Mouse (Mus musculus): Measurements from ENCODE around the gene Mfap5. TPM values are rescaled to one million over a fixed set of nuclear protein-coding genes. Genes with fewer than 3 reads are reported as not detected.
"Not testable (repeated sequence)": the region's sequence is repeated elsewhere in the genome, so short reads cannot be mapped to it uniquely, and the experiment has no call there.

Mfap5 gene
- polyA plus RNA-seq, 1 experiment from 2014 or later, result 1.8 TPM

GRCm38 (mm10) chr6:122527596-122527995 lies 22.0 kb downstream of the Mfap5 start:
- Histone ChIP-seq H3K4me3 (ENCODE audit: low read depth, low read length) (no peak overlapping the region), H3K27me3 (ENCODE audit: control insufficient read depth, insufficient read depth, low read length) (no peaks in the 10 kb centered on the region), H3K4me1 (ENCODE audit: control insufficient read depth, insufficient read depth, low read length) (no peaks in the 10 kb centered on the region), H3K27ac (ENCODE audit: low read depth, low read length) (no peak overlapping the region), H3K9ac (replicated peaks; ENCODE audit: low read depth, low read length) (no peak overlapping the region), H3K36me3 (ENCODE audit: control insufficient read depth, insufficient read depth, low read length) (no peaks in the 10 kb centered on the region), H3K4me2 (ENCODE audit: low read depth, low read length) (no peak overlapping the region), H3K9me3 (ENCODE audit: control insufficient read depth, low read length) (no peaks in the 10 kb centered on the region)
- ATAC-seq (ENCODE audit: low read depth), result no peak
- WGBS, result 66% methylated on average over 12 of the region's 12 CpGs

- Histone ChIP-seq H3K4me3 (ENCODE audit: low read depth, low read length) (no peak overlapping the region), H3K36me3 (ENCODE audit: control insufficient read depth, insufficient read depth, low read length) (no peaks in the 10 kb centered on the region), H3K9ac (replicated peaks; ENCODE audit: low read depth, low read length) (no peak overlapping the region), H3K27ac (ENCODE audit: low read depth, low read length) (no peak overlapping the region), H3K4me1 (ENCODE audit: control insufficient read depth, insufficient read depth, low read length) (no peaks in the 10 kb centered on the region), H3K9me3 (ENCODE audit: control insufficient read depth, low read length) (no peaks in the 10 kb centered on the region), H3K4me2 (ENCODE audit: low read depth, low read length) (no peak overlapping the region), H3K27me3 (ENCODE audit: control insufficient read depth, insufficient read depth, low read length) (no peaks in the 10 kb centered on the region)
- no peak for ATAC-seq (ENCODE audit: low read depth)
- 79% methylated on average over 11 of the region's 11 CpGs for WGBS
Measured at GRCm38 (mm10) chr6:122528136-122528535, 22.5 kb downstream of the Mfap5 start.

GRCm38 (mm10) chr6:122531466-122532174 lies 26.0 kb downstream of the Mfap5 start:
- Histone ChIP-seq H3K27ac (ENCODE audit: low read depth, low read length) (no peak overlapping the region), H3K36me3 (ENCODE audit: control insufficient read depth, insufficient read depth, low read length) (no peaks in the 10 kb centered on the region)
- no peak for ATAC-seq (ENCODE audit: low read depth)

GRCm38 (mm10) chr6:122532883-122533302 lies 27.2 kb downstream of the Mfap5 start:
- Histone ChIP-seq H3K4me1 (ENCODE audit: control insufficient read depth, insufficient read depth, low read length) (no peaks in the 10 kb centered on the region), H3K9me3 (ENCODE audit: control insufficient read depth, low read length) (no peaks in the 10 kb centered on the region), H3K9ac (replicated peaks; ENCODE audit: low read depth, low read length) (no peak overlapping the region), H3K27me3 (ENCODE audit: control insufficient read depth, insufficient read depth, low read length) (no peaks in the 10 kb centered on the region), H3K36me3 (ENCODE audit: control insufficient read depth, insufficient read depth, low read length) (no peaks in the 10 kb centered on the region), H3K4me2 (ENCODE audit: low read depth, low read length) (peak overlapping the region; percentile 28; the same call in 1 of the 2 replicates), H3K4me3 (ENCODE audit: low read depth, low read length) (no peak overlapping the region), H3K27ac (ENCODE audit: low read depth, low read length) (no peak overlapping the region)
- 7% methylated on average over 4 of the region's 4 CpGs for WGBS
- ATAC-seq (ENCODE audit: low read depth), result peak; percentile 21; the same call in 1 of the 2 replicates

More at GRCm38 (mm10) chr6:122531466-122532174, 26.0 kb downstream of the Mfap5 start:
- Histone ChIP-seq H3K4me2 (ENCODE audit: low read depth, low read length) (no peak overlapping the region), H3K4me3 (ENCODE audit: low read depth, low read length) (no peak overlapping the region), H3K9me3 (ENCODE audit: control insufficient read depth, low read length) (no peaks in the 10 kb centered on the region), H3K4me1 (ENCODE audit: control insufficient read depth, insufficient read depth, low read length) (no peaks in the 10 kb centered on the region), H3K9ac (replicated peaks; ENCODE audit: low read depth, low read length) (no peak overlapping the region), H3K27me3 (ENCODE audit: control insufficient read depth, insufficient read depth, low read length) (no peaks in the 10 kb centered on the region)
- 73% methylated on average over 8 of the region's 8 CpGs for WGBS

GRCm38 (mm10) chr6:122534032-122534431 lies 28.4 kb downstream of the Mfap5 start:
- H3K27ac ChIP-seq (ENCODE audit: low read depth, low read length), result no peak overlapping the region
- no peak for ATAC-seq (ENCODE audit: low read depth)

GRCm38 (mm10) chr6:122539564-122539963 lies 33.9 kb downstream of the Mfap5 start:
- Histone ChIP-seq H3K27me3 (ENCODE audit: control insufficient read depth, insufficient read depth, low read length) (no peaks in the 10 kb centered on the region), H3K9ac (replicated peaks; ENCODE audit: low read depth, low read length) (no peak overlapping the region), H3K27ac (ENCODE audit: low read depth, low read length) (no peak overlapping the region), H3K4me3 (ENCODE audit: low read depth, low read length) (no peak overlapping the region), H3K9me3 (ENCODE audit: control insufficient read depth, low read length) (no peaks in the 10 kb centered on the region), H3K4me2 (ENCODE audit: low read depth, low read length) (no peak overlapping the region), H3K36me3 (ENCODE audit: control insufficient read depth, insufficient read depth, low read length) (no peaks in the 10 kb centered on the region), H3K4me1 (ENCODE audit: control insufficient read depth, insufficient read depth, low read length) (no peaks in the 10 kb centered on the region)
- 65% methylated on average over 9 of the region's 9 CpGs for WGBS
- no peak for ATAC-seq (ENCODE audit: low read depth)

More at GRCm38 (mm10) chr6:122534032-122534431, 28.4 kb downstream of the Mfap5 start:
- H3K4me2 ChIP-seq (ENCODE audit: low read depth, low read length), result no peak overlapping the region
- 43% methylated on average over 3 of the region's 3 CpGs for WGBS
- no peaks in the 10 kb centered on the region for H3K36me3 ChIP-seq (ENCODE audit: control insufficient read depth, insufficient read depth, low read length)
- no peaks in the 10 kb centered on the region for H3K27me3 ChIP-seq (ENCODE audit: control insufficient read depth, insufficient read depth, low read length)
- H3K4me1 ChIP-seq (ENCODE audit: control insufficient read depth, insufficient read depth, low read length), result no peaks in the 10 kb centered on the region
- H3K9ac ChIP-seq (replicated peaks; ENCODE audit: low read depth, low read length), result no peak overlapping the region
- H3K4me3 ChIP-seq (ENCODE audit: low read depth, low read length), result no peak overlapping the region
- H3K9me3 ChIP-seq (ENCODE audit: control insufficient read depth, low read length), result no peaks in the 10 kb centered on the region

- not testable (repeated sequence) for H3K9ac ChIP-seq (replicated peaks; ENCODE audit: low read depth, low read length); ATAC-seq (ENCODE audit: low read depth); H3K36me3 ChIP-seq (ENCODE audit: control insufficient read depth, insufficient read depth, low read length); H3K27me3 ChIP-seq (ENCODE audit: control insufficient read depth, insufficient read depth, low read length); H3K4me3 ChIP-seq (ENCODE audit: low read depth, low read length); H3K27ac ChIP-seq (ENCODE audit: low read depth, low read length); H3K9me3 ChIP-seq (ENCODE audit: control insufficient read depth, low read length); H3K4me2 ChIP-seq (ENCODE audit: low read depth, low read length); H3K4me1 ChIP-seq (ENCODE audit: control insufficient read depth, insufficient read depth, low read length)
- 75% methylated on average over 5 of the region's 5 CpGs for WGBS
Measured at GRCm38 (mm10) chr6:122542459-122542858, 36.8 kb downstream of the Mfap5 start.

GRCm38 (mm10) chr6:122543574-122543973 lies 37.9 kb downstream of the Mfap5 start:
- ATAC-seq (ENCODE audit: low read depth), result no peak
- no peaks in the 10 kb centered on the region for H3K27me3 ChIP-seq (ENCODE audit: control insufficient read depth, insufficient read depth, low read length)
- no peaks in the 10 kb centered on the region for H3K36me3 ChIP-seq (ENCODE audit: control insufficient read depth, insufficient read depth, low read length)
- H3K27ac ChIP-seq (ENCODE audit: low read depth, low read length), result no peak overlapping the region
- no peaks in the 10 kb centered on the region for H3K4me1 ChIP-seq (ENCODE audit: control insufficient read depth, insufficient read depth, low read length)
- H3K9ac ChIP-seq (replicated peaks; ENCODE audit: low read depth, low read length), result no peak overlapping the region
- H3K4me2 ChIP-seq (ENCODE audit: low read depth, low read length), result no peak overlapping the region
- WGBS, result 88% methylated on average over 5 of the region's 5 CpGs
- H3K9me3 ChIP-seq (ENCODE audit: control insufficient read depth, low read length), result no peaks in the 10 kb centered on the region
- no peak overlapping the region for H3K4me3 ChIP-seq (ENCODE audit: low read depth, low read length)

- H3K9ac ChIP-seq (replicated peaks; ENCODE audit: low read depth, low read length), result no peak overlapping the region
- H3K4me2 ChIP-seq (ENCODE audit: low read depth, low read length), result no peak overlapping the region
- no peak overlapping the region for H3K27ac ChIP-seq (ENCODE audit: low read depth, low read length)
- H3K4me1 ChIP-seq (ENCODE audit: control insufficient read depth, insufficient read depth, low read length), result no peaks in the 10 kb centered on the region
- 100% methylated on average over 1 of the region's 1 CpGs for WGBS
- no peaks in the 10 kb centered on the region for H3K9me3 ChIP-seq (ENCODE audit: control insufficient read depth, low read length)
- ATAC-seq (ENCODE audit: low read depth), result no peak
- H3K36me3 ChIP-seq (ENCODE audit: control insufficient read depth, insufficient read depth, low read length), result no peaks in the 10 kb centered on the region
- no peaks in the 10 kb centered on the region for H3K27me3 ChIP-seq (ENCODE audit: control insufficient read depth, insufficient read depth, low read length)
- no peak overlapping the region for H3K4me3 ChIP-seq (ENCODE audit: low read depth, low read length)
Measured at GRCm38 (mm10) chr6:122544672-122545071, 39.0 kb downstream of the Mfap5 start.
